Mouse (Mus musculus): Measurements from ENCODE around the gene Bicra.

The Bicra gene

DNA sequence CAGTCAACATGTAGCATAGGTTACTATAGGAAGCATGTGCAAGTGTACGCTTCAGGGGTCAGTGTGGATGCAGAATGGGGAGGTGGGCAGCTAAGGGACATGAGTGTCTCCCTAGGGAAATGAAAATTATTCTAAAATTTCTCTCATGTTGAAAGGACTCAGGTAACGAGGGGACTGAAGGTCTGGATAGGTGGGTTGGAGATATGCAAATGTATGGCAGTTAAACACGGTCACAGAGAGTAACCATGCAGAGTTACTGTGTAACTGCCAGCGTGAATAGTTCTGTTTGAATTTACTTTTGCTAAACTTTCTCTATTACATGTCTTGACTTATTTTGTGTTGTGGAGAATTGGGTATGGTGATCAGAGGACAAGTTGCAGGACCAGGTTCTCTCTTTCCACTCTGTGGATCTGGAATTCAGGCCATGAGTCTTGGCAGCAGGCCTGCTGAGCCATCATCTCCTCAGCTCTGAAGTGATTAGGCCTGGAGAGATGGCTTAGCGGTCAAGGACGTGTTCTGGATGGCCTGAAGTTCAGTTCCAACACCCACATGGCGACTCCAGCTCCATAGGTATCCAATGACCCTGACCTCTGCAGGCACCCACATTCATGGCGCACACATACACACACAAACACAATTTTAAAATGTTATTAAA, 33.1 kb downstream of the Bicra start:
- DNase-seq (ENCODE audit: low read depth, low spot score): no peak

DNA sequence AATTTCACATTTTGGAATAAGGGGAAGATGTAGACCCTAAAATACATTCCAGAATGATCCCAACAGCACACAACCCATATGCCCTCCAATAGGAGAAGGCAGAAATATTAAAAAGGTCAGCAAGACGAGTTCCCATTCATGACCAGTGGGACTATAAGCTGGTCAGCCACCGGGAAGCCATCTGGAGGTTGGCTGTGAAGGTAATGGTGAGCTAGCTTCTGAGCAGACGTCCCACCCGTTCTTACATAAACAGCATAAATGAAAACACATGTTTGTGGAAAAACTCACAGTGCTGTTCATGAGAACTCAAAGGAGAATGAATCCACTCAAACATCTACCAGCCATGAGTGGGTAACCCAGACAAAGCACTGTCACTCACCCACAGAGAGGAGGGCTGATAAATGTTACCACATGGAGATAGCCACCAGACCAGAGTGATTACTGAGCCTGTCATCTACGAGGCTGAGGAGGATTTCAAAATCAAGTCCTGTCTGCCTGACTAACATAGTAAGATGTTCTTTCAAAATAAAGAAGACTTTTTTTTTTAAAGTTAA, 33.9 kb downstream of the Bicra start:
- no peak for DNase-seq (ENCODE audit: low read depth, low spot score)

DNA sequence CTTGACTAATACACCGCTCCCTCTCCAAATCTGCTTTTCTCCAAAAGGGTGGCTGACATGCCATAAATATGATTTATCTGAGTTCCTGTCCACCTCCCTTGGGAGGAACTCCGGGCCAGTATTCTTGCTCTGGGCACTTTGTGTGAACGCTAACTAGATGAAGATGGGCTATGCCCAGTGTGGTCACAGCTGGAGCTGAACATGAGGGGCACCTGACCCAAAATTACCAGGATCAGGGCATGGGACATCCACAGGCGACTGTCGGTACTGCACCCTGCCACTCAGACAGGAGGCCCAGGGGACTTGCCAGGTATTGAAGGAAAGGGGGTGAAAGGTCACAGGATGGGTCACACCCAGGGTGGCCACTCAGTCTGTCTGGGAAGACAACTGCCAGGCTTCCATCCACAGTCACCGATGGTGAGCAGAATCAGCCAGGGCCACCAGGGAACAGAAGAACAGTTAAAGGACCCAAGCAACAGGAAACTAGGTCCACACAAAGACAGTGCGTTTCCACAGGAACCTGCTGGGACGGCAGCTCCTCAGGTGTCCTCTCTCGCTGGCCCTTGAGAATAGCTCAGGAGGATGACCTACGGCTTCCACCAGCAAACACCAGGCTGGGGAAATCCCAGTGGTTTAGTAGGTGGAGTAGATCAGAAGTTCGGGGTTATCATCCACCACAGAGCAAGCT, 35.0 kb downstream of the Bicra start:
- DNase-seq (ENCODE audit: low read depth, low spot score): no peak

DNA sequence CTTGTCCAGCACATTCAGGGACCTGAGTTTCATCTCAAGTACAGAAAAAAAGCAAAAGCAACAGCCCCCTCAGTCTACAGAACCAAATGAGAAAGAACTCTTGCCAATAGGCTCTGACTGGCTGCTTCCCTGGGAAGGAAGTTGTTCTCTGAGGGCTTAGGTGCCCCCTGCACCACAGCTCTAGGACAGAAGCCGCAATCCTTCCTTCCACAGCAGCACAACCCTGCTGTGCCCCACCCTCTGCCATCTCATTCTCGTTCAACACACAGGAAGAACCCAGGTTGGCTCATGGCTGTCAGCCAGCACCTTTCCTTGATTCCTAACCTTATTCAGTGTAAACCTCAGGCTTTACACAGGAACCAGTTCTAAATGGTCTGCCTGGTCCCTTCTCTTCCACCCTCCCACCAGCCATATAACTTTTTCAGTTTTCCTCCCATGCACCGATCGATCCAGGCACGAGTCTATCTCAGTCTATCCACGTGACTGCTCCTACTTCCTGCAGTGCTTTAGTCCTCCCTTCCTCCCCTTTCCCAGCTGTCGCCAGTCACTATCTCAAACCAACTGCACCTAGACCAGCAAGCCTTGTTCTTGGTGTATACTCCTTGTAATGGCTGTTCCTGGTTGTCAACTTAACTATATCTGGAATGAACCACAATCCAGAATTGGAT, 36.2 kb downstream of the Bicra start:
- no peak for DNase-seq (ENCODE audit: low read depth, low spot score)

DNA sequence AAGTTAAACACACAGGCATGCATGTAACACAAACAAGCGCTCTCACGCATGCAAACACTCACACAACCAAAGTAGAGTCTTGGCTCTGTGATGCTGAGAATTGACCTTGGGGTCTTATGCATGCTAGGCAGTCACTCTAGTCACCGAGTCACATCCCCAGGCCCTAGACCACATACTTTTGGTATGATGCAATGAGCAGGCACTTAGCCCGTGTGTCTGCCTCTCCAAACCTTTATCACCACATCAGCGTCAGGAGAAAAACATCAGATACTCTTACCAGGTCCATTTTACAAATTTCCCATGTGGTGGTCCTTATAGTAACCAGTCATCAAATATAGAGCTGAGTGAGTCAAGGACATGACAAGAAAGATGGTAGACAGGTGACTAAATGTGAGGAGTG, 37.1 kb downstream of the Bicra start:
- DNase-seq (ENCODE audit: low read depth, low spot score): no peak

DNA sequence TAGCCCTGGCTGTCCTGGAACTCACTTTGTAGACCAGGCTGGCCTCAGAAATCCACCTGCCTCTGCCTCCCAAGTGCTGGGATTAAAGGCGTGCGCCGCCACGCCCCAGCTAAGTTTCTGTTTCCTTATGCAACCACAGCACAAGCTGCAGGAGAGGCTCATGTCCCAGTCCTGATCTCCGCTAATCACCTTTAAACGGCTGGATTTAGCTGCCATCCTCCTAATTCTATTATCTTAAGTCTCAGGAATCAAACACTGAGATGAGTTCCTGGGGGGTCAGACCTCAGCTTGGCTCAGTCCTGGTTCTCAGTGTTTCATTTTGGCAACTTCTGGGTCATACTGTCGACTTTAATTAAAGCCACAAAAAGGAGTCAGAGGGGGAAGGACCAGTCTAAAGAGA, 38.1 kb downstream of the Bicra start:
- DNase-seq (ENCODE audit: low read depth, low spot score): peak; percentile 53

DNA sequence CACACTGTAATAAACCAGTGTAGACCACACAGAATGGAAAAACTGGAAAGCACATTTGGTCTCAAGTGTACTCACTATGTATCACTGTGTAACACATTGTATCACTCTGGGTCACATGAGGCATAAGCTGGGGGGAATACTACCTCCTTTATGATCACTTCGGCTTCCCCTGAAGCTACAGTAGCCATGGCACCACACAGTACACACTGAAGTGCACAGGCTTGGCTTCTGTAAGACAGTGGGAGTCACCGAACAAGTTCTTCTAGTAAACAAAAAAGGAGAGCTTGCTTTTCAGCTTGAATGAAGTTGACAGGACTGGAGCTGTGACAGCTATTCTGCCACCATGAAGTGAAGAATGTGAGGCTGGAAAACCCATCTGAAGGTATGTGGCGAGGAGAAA, 42.7 kb downstream of the Bicra start:
- DNase-seq (ENCODE audit: low read depth, low spot score): no peak

DNA sequence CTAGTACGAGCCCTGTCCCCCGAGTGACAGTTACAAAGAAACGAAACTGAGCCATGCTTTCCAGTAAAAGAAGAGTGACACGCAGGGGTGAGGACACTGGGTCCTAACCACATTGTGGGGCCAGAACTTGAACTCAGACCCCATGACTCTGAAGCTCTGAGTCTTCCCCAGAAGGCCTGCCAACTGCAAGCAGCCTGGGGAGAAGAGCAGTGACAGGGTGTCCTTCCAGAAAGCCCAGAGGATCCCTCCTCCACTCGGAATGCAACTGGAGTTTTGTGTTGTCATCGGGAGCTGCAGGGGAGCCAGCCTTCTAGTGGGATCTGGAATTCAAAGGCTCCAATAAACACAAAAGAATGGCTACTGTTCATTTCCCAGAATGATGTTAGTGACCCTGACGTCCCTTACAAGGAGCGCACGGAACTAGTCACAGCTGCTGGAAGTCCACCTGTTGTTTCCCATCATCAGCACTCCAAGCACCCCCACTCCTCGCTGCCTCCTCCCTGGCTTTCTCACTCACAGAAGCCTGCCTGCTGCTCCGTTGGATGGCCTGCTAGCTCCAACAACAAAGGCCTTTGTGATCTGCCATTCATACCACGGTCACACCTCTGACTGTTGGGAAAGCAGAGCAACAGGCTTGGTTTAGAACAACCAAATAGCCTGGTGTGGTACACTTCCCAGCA, 43.4 kb downstream of the Bicra start:
- no peak for DNase-seq (ENCODE audit: low read depth, low spot score)

DNA sequence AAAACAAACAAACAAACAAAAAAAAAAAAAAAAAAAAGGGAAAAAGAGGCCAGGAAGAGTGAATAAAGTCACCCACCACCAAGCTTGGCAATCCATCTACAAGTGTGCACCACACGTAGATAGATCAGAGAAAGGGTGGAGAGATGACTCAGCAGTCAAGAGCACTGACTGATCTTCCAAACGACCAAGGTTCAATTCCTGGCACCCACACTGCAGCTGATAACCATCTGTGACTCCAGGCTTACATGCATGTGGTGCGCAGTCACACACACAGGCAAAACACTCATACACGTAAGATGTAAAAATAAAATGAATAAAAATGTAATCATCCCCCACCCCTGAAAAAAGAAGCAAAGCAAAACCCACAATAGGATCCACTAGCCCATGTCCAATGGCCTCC, 44.7 kb downstream of the Bicra start:
- no peak for DNase-seq (ENCODE audit: low read depth, low spot score)

DNA sequence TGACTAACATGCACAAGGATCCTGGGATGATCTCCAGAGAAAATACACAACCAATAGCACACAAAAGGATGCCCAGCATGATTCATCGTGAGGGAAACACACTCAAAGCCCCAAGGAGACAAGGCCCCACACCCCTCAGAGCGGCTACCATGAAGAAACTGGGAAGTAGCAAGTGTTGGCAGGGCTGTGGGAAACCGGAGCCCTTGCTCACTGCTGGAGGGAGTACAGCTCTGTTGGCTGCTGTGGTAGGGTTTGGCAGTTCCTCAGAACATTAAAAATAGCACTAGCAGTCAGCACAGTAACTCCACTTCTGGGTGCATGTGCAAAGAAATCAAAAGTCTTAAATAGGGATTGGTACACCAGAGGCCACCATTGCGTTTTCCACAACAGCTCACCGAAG, 45.5 kb downstream of the Bicra start:
- no peak for DNase-seq (ENCODE audit: low read depth, low spot score)

DNA sequence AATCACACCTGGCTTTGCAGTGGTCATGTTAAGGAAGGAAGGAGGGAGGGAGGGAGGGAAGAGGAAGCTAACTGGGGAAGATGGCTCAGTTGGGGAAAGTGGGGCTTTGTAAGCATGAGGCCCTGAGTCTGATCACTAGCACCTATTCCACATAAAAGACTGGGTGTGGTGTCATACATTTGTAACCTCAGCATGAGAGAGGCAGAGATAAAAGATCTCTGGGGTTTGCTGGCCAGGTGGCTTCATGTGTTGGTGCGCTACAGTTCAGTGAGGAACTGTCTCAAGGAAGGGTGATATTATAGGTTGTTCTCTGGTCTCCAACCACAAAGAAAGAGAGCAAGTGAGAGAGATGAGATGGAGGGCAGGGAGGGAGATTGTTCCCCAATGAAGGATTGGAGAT, 46.0 kb downstream of the Bicra start:
- no peak for DNase-seq (ENCODE audit: low read depth, low spot score)

DNA sequence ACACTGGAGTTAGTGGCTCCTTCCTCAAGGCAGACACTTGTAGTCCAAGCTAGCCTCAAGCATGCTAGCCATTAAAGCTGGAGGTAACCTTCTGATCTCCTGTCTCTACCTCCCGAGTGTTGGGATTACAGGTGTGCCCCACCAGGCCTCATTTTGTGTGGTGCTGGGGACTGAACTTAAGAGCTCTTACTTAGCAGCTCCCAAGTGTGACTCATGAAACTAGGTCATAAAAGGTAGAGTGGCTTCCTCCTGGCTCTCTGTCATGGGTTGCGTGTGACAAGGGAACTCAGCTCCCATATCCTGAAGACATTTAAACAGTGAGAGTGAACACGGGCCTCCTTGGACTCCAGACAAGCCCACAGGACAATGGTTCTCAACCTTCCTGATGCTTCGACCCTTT, 53.9 kb downstream of the Bicra start:
- no peak for DNase-seq (ENCODE audit: low read depth, low spot score)

DNA sequence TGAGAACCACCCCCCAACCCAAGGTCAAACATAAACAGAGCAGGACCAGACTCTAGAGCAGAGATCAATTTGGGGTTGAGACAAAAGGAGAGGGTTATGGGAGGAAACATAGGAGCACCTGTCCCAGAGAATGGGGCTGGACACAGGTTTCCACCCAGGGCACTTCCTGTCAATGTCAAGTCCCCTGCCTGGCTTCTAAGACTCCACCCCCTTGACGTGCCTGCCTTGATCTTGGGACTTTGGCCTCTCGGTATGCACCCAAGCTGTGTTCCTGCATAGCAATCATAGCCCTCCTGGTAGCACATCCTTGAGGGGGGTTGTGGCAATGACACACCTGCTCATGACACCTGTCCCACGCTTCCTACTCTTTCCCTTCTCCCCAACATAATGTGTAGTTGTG, 54.6 kb downstream of the Bicra start:
- no peak for DNase-seq (ENCODE audit: low read depth, low spot score)

DNA sequence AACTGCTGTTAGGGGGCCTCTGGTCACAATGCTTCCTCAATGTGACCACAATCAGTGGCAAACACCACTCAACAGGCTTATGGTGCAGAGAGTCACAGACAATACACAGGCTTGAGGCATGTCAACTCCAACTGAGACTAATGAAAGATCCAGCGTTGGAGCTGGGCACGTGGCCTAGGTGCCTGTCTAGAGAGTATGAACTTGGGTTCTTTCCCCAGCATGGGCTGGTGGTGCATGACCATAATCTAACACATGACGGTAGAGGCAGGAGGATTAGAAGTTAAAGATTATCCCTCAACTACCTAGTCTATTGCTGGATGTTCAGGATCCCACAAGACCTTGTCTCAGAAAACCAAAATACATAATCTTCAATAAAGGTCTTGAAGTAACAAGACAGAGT, 56.0 kb downstream of the Bicra start:
- no peak for DNase-seq (ENCODE audit: low read depth, low spot score)

DNA sequence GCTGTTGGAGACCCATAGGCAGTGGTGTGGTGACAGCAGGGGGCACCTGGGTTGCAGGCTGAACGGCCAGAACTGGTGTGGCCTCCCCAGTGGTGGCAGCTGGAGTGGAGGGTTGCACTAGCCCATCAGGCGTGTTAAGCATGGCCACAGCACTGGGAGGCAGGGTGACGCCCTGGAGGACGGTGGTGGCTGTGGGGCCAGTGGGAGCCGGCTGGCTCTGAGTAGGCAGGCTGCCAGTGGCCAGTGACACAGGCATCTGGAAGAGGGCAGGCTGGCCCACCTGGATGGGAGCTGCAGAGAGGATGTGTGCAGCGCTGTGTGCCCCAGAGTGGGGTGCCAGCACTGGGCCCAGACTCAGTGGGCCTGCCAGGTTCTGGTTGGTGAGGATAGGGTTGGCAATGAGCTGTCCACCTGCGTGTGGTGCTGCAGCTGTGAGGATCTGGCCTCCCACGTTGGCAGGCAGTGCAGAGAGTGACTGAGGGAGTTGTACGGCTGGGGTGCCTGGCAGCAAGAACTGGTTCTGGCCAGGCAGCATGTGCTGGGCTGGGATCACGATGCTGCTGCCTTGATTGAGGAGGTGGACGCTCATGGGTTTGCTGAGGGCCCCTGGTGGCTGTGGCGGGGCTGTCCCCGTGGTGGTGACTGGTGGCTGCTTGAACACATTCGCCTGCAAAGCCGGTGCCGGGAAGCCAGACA, 59.9 kb downstream of the Bicra start:
- no peak for DNase-seq (ENCODE audit: low read depth, low spot score)

DNA sequence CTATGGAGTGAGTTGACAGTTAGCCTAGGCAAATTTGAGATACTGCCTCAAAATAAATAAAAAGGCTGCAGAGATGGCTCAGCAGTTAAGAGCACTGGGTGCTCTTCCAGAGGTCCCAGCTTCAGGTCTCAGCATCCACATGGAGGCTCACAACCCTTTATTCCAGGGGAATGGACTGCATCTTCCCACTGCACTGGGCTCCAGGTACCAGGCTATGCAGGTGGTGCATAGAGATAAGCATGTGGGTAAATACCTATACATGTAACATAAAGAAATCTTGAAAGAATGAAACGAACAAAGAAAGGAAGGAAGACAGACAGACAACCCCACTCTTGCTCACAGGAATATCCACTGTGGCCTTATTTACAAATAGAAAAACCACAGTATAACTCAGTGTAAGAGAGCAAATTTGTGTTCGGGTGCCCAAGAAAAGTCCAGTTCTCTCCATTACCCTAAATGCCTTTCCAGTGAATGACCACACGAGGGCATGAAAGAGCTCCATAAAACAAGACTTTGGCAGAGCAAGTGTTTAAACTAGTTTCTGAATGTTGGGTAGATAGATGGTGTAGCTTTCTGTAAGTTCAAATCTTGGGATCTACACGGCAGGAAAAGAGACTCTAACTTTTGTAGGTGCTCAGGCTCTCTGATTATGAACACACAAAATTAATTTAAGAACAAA, 64.9 kb downstream of the Bicra start:
- peak; percentile 20 for DNase-seq (ENCODE audit: low read depth, low spot score)

DNA sequence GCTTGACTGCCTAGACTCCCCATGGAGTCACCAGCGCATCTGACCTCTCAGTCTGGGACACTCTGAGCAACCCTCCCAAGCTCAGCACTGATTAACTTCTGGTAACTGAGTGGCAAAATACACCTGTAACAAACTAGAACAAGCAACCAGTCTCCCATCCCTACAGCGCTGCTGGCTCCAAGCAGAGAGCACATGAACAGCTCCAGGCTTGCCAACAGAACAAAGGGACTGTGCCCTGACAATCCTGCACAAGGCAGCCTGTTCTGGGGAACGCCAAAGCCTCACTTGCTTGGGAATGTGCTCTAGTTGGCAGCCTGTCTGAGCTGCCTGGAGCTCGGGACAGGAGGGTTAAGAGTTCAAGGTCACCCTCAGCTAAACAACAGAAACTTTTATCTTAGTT, 66.2 kb downstream of the Bicra start:
- DNase-seq (ENCODE audit: low read depth, low spot score): no peak

DNA sequence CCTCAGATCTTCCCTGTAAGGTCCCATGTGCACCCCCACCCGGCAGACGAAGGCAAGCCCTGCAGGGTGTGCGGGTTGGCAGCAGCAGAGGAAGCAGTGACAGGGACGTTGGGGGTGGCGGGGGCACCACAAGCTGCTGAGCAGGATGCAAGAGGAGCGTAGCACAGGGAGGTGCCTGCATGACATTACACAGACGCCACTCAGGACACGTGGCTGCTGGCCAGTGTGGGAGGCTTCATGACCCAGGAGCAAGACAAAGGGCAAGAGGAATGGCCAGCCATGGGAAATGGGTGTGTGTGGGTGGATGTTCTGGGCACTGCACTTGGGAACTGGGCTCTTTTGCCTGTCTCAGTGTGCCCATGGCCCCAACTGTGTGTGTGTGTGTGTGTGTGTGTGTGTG, 67.5 kb downstream of the Bicra start:
- DNase-seq (ENCODE audit: low read depth, low spot score): no peak

DNA sequence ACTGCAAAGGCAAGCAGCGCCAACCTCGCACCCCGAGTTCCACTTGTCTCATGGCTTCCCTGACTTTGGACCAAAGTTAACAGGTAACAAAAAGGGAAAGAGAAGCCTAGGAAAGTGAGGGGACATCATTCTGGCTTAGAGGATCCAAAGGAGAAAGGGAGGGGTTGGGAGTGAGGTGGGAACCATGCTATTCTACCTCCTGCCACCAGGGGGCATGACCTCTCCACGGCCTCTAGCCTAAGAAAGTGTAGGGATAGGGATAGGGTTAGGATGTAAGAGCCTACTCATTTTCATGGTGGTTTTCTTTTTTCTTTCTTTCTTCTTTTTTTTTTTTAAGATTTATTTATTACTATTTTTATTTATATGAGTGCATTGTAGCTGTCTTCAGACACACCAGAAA, 71.8 kb downstream of the Bicra start:
- peak; percentile 23 for DNase-seq (ENCODE audit: low read depth, low spot score)

DNA sequence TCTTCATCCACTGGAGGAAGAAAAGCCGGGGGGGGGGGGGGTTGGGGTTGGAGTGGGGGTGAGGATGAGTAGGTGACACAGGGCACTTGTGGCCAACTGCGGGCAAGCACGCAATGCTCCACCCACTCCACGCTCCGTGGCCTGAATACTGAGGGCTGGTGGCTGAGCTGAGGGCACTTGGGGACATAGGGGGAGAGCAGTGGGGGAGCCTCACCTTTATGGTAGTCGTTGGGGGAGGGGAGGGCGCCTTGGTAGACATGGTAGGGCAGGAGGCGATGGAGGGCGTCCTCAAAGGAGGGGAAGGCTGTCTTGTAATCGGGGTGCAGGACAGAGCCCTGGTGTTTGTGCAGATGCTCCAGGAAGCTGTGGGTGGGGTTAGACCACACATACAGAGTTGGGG, 72.3 kb downstream of the Bicra start:
- no peak for DNase-seq (ENCODE audit: low read depth, low spot score)

DNA sequence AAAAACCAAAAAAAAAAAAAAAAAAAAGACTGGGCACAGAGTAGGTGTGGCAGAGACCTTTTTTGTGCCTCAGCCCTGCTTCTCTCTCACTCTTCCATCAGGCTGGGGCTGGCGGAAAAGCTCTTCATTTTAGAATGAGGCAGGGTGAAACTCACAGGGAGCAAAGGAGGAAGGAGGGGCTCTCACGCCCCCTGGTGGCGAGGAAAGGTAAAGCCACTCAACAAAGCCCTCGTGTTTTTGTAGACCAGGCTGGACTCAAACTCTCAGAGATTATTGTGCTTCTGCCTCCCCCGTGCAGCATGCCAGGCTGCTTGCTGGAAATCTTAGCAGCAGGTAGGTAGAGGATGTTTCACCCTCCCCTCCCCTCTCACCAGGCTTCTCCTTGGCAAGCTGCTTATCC, 73.0 kb downstream of the Bicra start:
- DNase-seq (ENCODE audit: low read depth, low spot score): no peak
